Mouse (Mus musculus) intestine, postnatal 0 days (tissue): ENCODE measurements at regions not wholly inside any gene's neighbourhood (a gene's known extent, or its start where the extent isn't known, plus 50 kb on each side); places are given as distances from the start of the nearest gene placed in this dataset.

Experiments used
- ATAC-seq: fragments of 200-750 bp; cut with Nextera tagmentation; 2 replicates; pipeline ENCODE4 v1.8.0; 2017; ENCODE audit warnings: mild to moderate bottlenecking, moderate TSS enrichment, moderate library complexity
- H3K27ac ChIP-seq: fragments of 300-500 bp; sonication (generic); 2 replicates; pipeline ENCODE4 v1.5.1; 2014; ENCODE audit warnings: mild to moderate bottlenecking, low read depth, low read length, moderate library complexity
- H3K27me3 ChIP-seq: fragments of 300-500 bp; sonication (generic); replicated peaks from 2 replicates; pipeline ENCODE4 v1.6.1; 2014; ENCODE audit warnings: low read length, mixed read lengths; ENCODE audit not compliant: control insufficient read depth, insufficient read depth
- H3K36me3 ChIP-seq: fragments of 300-500 bp; sonication (generic); 2 replicates; pipeline ENCODE4 v1.6.1; 2014; ENCODE audit warnings: mild to moderate bottlenecking, moderate library complexity; ENCODE audit not compliant: control insufficient read depth, insufficient read depth
- H3K4me1 ChIP-seq: fragments of 300-500 bp; sonication (generic); replicated peaks from 2 replicates; pipeline ENCODE4 v1.6.1; 2014; ENCODE audit warnings: antibody characterized with exemption, low read length, mixed read lengths; ENCODE audit not compliant: control insufficient read depth, insufficient read depth
- H3K4me2 ChIP-seq: fragments of 300-500 bp; sonication (generic); replicated peaks from 2 replicates; pipeline ENCODE4 v1.6.1; 2014; ENCODE audit warnings: low read depth, mild to moderate bottlenecking, moderate library complexity
- H3K4me3 ChIP-seq: fragments of 300-500 bp; sonication (generic); 2 replicates; pipeline ENCODE4 v1.5.1; 2014; ENCODE audit warnings: low read depth, low read length
- H3K9ac ChIP-seq: fragments of 300-500 bp; sonication (generic); 2 replicates; pipeline ENCODE4 v1.6.1; 2014; ENCODE audit warnings: mild to moderate bottlenecking, low read depth, low read length
- H3K9me3 ChIP-seq: fragments of 300-500 bp; sonication (generic); 2 replicates; pipeline ENCODE4 v1.6.1; 2016; ENCODE audit warnings: mixed run types; ENCODE audit not compliant: control insufficient read depth
- CTCF ChIP-seq: sonication (generic); IDR thresholded peaks from 2 replicates; pipeline ENCODE4 v1.5.1; 2016; ENCODE audit warnings: low read depth, mild to moderate bottlenecking, control low read depth, antibody characterized with exemption, moderate library complexity
- whole genome bisulfite sequencing: fragments of 180-500 bp; shearing (Covaris S2); extraction: QIAGEN DNeasy Blood & Tissue Kit; methylation state at CpG from one replicate; pipeline ENCODE4 v1.1.7; 2014; 5-methylcytosine and 5-hydroxymethylcytosine counted together

GRCm38 (mm10) chr5:46347368-46348083 lies 490.1 kb upstream of the Lcorl start:
- 0 out of 2 replicates have a peak, but pooled peaks have one; percentile 38 for ATAC-seq
- H3K9ac ChIP-seq: no peak overlapping the region
- no peaks in the 10 kb centered on the region for H3K27me3 ChIP-seq
- peak; percentile 92 for TF ChIP-seq CTCF
- H3K9me3 ChIP-seq: no peaks in the 10 kb centered on the region
- peak overlapping the region; percentile 16; the same call in 1 of the 2 replicates for H3K4me3 ChIP-seq
- H3K36me3 ChIP-seq: no peaks in the 10 kb centered on the region
- peak overlapping the region; percentile 47 for H3K4me2 ChIP-seq
- WGBS: 16% methylated on average over 16 of the region's 16 CpGs
- no peaks in the 10 kb centered on the region for H3K4me1 ChIP-seq
- no peak overlapping the region for H3K27ac ChIP-seq

- no peak overlapping the region for H3K27ac ChIP-seq
- no peak overlapping the region for H3K4me2 ChIP-seq
- no peaks in the 10 kb centered on the region for H3K4me1 ChIP-seq
- no peaks in the 10 kb centered on the region for H3K36me3 ChIP-seq
- H3K9me3 ChIP-seq: no peaks in the 10 kb centered on the region
- H3K9ac ChIP-seq: no peak overlapping the region
- WGBS: 76% methylated on average over 2 of the region's 2 CpGs
- no peaks in the 10 kb centered on the region for H3K27me3 ChIP-seq
- no peak for TF ChIP-seq CTCF
- ATAC-seq: no peak
- no peak overlapping the region for H3K4me3 ChIP-seq
Observed at GRCm38 (mm10) chr5:46338461-46338860, 481.0 kb upstream of the Lcorl start.

GRCm38 (mm10) chr5:46330880-46331279 lies 473.5 kb upstream of the Lcorl start:
- Histone ChIP-seq H3K9ac (no peak overlapping the region), H3K27me3 (no peaks in the 10 kb centered on the region), H3K27ac (no peak overlapping the region), H3K36me3 (no peaks in the 10 kb centered on the region), H3K4me1 (no peaks in the 10 kb centered on the region), H3K4me2 (no peak overlapping the region), H3K9me3 (no peaks in the 10 kb centered on the region), H3K4me3 (no peak overlapping the region)
- no peak for TF ChIP-seq CTCF
- ATAC-seq: no peak
- WGBS: 52% methylated on average over 1 of the region's 1 CpGs
